Mouse (Mus musculus) hindbrain, embryonic 11.5 days (tissue): Measurements from ENCODE around the gene Ttc23l. TPM values are rescaled to one million over a fixed set of nuclear protein-coding genes. Genes with fewer than 3 reads are reported as not detected.
A peak's percentile ranks its signal among the peaks of the same experiment; 100 is the strongest.

Source experiments
- ATAC-seq: fragments of 200-750 bp; cut with Nextera tagmentation; 2 replicates; pipeline ENCODE4 v1.8.0; 2017; ENCODE audit warnings: mild to moderate bottlenecking, moderate TSS enrichment, moderate library complexity; ENCODE audit not compliant: low FRiP score
- DNase-seq: peaks from one replicate; pipeline ENCODE4 v3.0.0-alpha.2; 2015; ENCODE audit warnings: low spot score
- H3K27ac ChIP-seq: fragments of 300-500 bp; sonication (generic); 2 replicates; pipeline ENCODE4 v1.5.1; 2014; ENCODE audit warnings: mild to moderate bottlenecking, low read depth, low read length
- H3K27me3 ChIP-seq: fragments of 300-500 bp; sonication (generic); 2 replicates; pipeline ENCODE4 v1.6.1; 2014; ENCODE audit warnings: mild to moderate bottlenecking, low read length, moderate library complexity, mixed read lengths; ENCODE audit not compliant: control insufficient read depth, insufficient read depth
- H3K36me3 ChIP-seq: fragments of 300-500 bp; sonication (generic); 2 replicates; pipeline ENCODE4 v1.6.1; 2014; ENCODE audit warnings: mild to moderate bottlenecking, low read length, moderate library complexity, mixed read lengths; ENCODE audit not compliant: control insufficient read depth, insufficient read depth
- H3K4me1 ChIP-seq: fragments of 300-500 bp; sonication (generic); replicated peaks from 2 replicates; pipeline ENCODE4 v1.6.1; 2014; ENCODE audit warnings: low read length, mixed read lengths; ENCODE audit not compliant: control insufficient read depth, insufficient read depth
- H3K4me2 ChIP-seq: fragments of 300-500 bp; sonication (generic); replicated peaks from 2 replicates; pipeline ENCODE4 v1.6.1; 2014; ENCODE audit warnings: mild to moderate bottlenecking, low read depth, low read length
- H3K4me3 ChIP-seq: fragments of 300-500 bp; sonication (generic); 2 replicates; pipeline ENCODE4 v1.5.1; 2014; ENCODE audit warnings: low read depth, low read length
- H3K9ac ChIP-seq: fragments of 300-500 bp; sonication (generic); 2 replicates; pipeline ENCODE4 v1.6.1; 2014; ENCODE audit warnings: low read depth, low read length
- H3K9me3 ChIP-seq: fragments of 300-500 bp; sonication (generic); 2 replicates; pipeline ENCODE4 v1.6.1; 2016; ENCODE audit warnings: low read length; ENCODE audit not compliant: control insufficient read depth
- WGBS: fragments of 180-500 bp; shearing (Covaris S2); extraction: QIAGEN DNeasy Blood & Tissue Kit; methylation state at CpG from one replicate; pipeline ENCODE4 v1.1.7; 2014; 5-methylcytosine and 5-hydroxymethylcytosine counted together
- polyA plus RNA-seq: library from polyadenylated mRNA; unstranded; fragments of >200 nt; fragmentation: Nextera tagmentation; extraction: Ambion mirVana; gene quantifications from 2 replicates; pipeline ENCODE4 v1.2.1, GENCODE M21; 2014

Ttc23l gene
- polyA plus RNA-seq, 1 experiment from 2014 or later, result not detected

GRCm38 (mm10) chr15:10485484-10486364 lies 72.7 kb downstream of the Ttc23l start, which contains the start of the genes Brix1 and Rad1:
Gene Brix1 (minus strand): TSS chr15:10485947.
Gene Rad1 (plus strand): TSS chr15:10486018.
- under 1% methylated on average over 58 of the region's 58 CpGs for WGBS
- H3K27ac ChIP-seq, result peak within 1 kb of the TSS; percentile 12; the same call in 1 of the 2 replicates
- ATAC-seq, result peak; percentile 99
- no peaks in the 10 kb centered on the region for H3K9me3 ChIP-seq
- peak within 1 kb of the TSS; percentile 67 for H3K4me3 ChIP-seq
- peak; percentile 95 for DNase-seq
- no peaks in the 10 kb centered on the region for H3K4me1 ChIP-seq
- peak within 1 kb of the TSS; percentile 72 for H3K9ac ChIP-seq
- peak within 1 kb of the TSS; percentile 61 for H3K4me2 ChIP-seq
- H3K27me3 ChIP-seq, result no peaks in the 10 kb centered on the region
- no peaks in the 10 kb centered on the region for H3K36me3 ChIP-seq

GRCm38 (mm10) chr15:10470941-10471340 lies 87.5 kb downstream of the Ttc23l start:
- 16% methylated on average over 3 of the region's 3 CpGs for WGBS
- no peaks in the 10 kb centered on the region for H3K36me3 ChIP-seq
- no peak overlapping the region for H3K27ac ChIP-seq
- no peaks in the 10 kb centered on the region for H3K4me1 ChIP-seq
- ATAC-seq, result peak; percentile 37; the same call in 1 of the 2 replicates
- peak overlapping the region; percentile 86; the same call in 1 of the 2 replicates for H3K9ac ChIP-seq
- H3K27me3 ChIP-seq, result no peaks in the 10 kb centered on the region
- H3K4me3 ChIP-seq, result peak overlapping the region; percentile 73
- DNase-seq, result no peak
- H3K9me3 ChIP-seq, result no peaks in the 10 kb centered on the region
- H3K4me2 ChIP-seq, result peak overlapping the region; percentile 89

GRCm38 (mm10) chr15:10470151-10470831 lies 88.2 kb downstream of the Ttc23l start, which contains the start of gene Dnajc21:
Gene Dnajc21 (minus strand): TSS chr15:10470516.
- peak within 1 kb of the TSS; percentile 89 for H3K4me2 ChIP-seq
- ATAC-seq (peak; percentile 94), DNase-seq (peak; percentile 88)
- H3K9ac ChIP-seq, result peak within 1 kb of the TSS; percentile 86
- H3K27me3 ChIP-seq, result no peaks in the 10 kb centered on the region
- WGBS, result under 1% methylated on average over 34 of the region's 87 CpGs
- H3K36me3 ChIP-seq, result no peaks in the 10 kb centered on the region
- H3K4me1 ChIP-seq, result no peaks in the 10 kb centered on the region
- H3K9me3 ChIP-seq, result no peaks in the 10 kb centered on the region
- H3K4me3 ChIP-seq, result peak within 1 kb of the TSS; percentile 73
- H3K27ac ChIP-seq, result peak within 1 kb of the TSS; percentile 81

- H3K4me1 ChIP-seq, result no peaks in the 10 kb centered on the region
- no peaks in the 10 kb centered on the region for H3K27me3 ChIP-seq
- no peaks in the 10 kb centered on the region for H3K36me3 ChIP-seq
- DNase-seq, result peak; percentile 62
- no peaks in the 10 kb centered on the region for H3K9me3 ChIP-seq
- peak overlapping the region; percentile 89 for H3K4me2 ChIP-seq
- peak overlapping the region; percentile 73 for H3K4me3 ChIP-seq
- WGBS, result under 1% methylated on average over 37 of the region's 40 CpGs
- ATAC-seq, result peak; percentile 73
- H3K9ac ChIP-seq, result peak overlapping the region; percentile 86
- H3K27ac ChIP-seq, result peak overlapping the region; percentile 81
Measured at GRCm38 (mm10) chr15:10469641-10470150, 88.8 kb downstream of the Ttc23l start.

- H3K9ac ChIP-seq, result no peak overlapping the region
- WGBS, result 96% methylated on average over 3 of the region's 3 CpGs
- H3K36me3 ChIP-seq, result no peaks in the 10 kb centered on the region
- DNase-seq, result no peak
- H3K4me1 ChIP-seq, result no peaks in the 10 kb centered on the region
- ATAC-seq, result no peak
- no peak overlapping the region for H3K27ac ChIP-seq
- H3K27me3 ChIP-seq, result no peaks in the 10 kb centered on the region
- no peak overlapping the region for H3K4me2 ChIP-seq
- H3K9me3 ChIP-seq, result no peaks in the 10 kb centered on the region
- no peak overlapping the region for H3K4me3 ChIP-seq
Measured at GRCm38 (mm10) chr15:10468761-10469160, 89.7 kb downstream of the Ttc23l start.

- H3K4me3 ChIP-seq, result no peak overlapping the region
Measured at GRCm38 (mm10) chr15:10464678-10465077, 93.8 kb downstream of the Ttc23l start.

GRCm38 (mm10) chr15:10463555-10463954 lies 94.9 kb downstream of the Ttc23l start:
- ATAC-seq (no peak), DNase-seq (no peak)
- H3K4me3 ChIP-seq, result no peak overlapping the region
- 0 out of 2 replicates have a peak, but pooled peaks cover 4% of the 10 kb centered on the region for H3K36me3 ChIP-seq
- no peak overlapping the region for H3K27ac ChIP-seq
- no peaks in the 10 kb centered on the region for H3K9me3 ChIP-seq
- H3K4me1 ChIP-seq, result no peaks in the 10 kb centered on the region
- no peak overlapping the region for H3K9ac ChIP-seq
- no peaks in the 10 kb centered on the region for H3K27me3 ChIP-seq
- 90% methylated on average over 5 of the region's 5 CpGs for WGBS
- H3K4me2 ChIP-seq, result no peak overlapping the region

More at GRCm38 (mm10) chr15:10464678-10465077, 93.8 kb downstream of the Ttc23l start:
- DNase-seq, result no peak
- H3K9ac ChIP-seq, result no peak overlapping the region
- H3K4me1 ChIP-seq, result no peaks in the 10 kb centered on the region
- no peak overlapping the region for H3K27ac ChIP-seq
- ATAC-seq, result no peak
- no peaks in the 10 kb centered on the region for H3K9me3 ChIP-seq
- 0 out of 2 replicates have a peak, but pooled peaks cover 4% of the 10 kb centered on the region for H3K36me3 ChIP-seq
- WGBS, result 92% methylated on average over 3 of the region's 3 CpGs
- no peaks in the 10 kb centered on the region for H3K27me3 ChIP-seq
- H3K4me2 ChIP-seq, result no peak overlapping the region

- no peak overlapping the region for H3K4me3 ChIP-seq
- no peak overlapping the region for H3K9ac ChIP-seq
- no peaks in the 10 kb centered on the region for H3K4me1 ChIP-seq
- no peaks in the 10 kb centered on the region for H3K27me3 ChIP-seq
- DNase-seq (no peak), ATAC-seq (no peak)
- H3K36me3 ChIP-seq, result 0 out of 2 replicates have a peak, but pooled peaks cover 4% of the 10 kb centered on the region
- H3K9me3 ChIP-seq, result no peaks in the 10 kb centered on the region
- WGBS, result 94% methylated on average over 12 of the region's 12 CpGs
- H3K27ac ChIP-seq, result no peak overlapping the region
- no peak overlapping the region for H3K4me2 ChIP-seq
Measured at GRCm38 (mm10) chr15:10460986-10461385, 97.5 kb downstream of the Ttc23l start.
